Mouse (Mus musculus): ENCODE measurements around the gene Dnmt3a.

DNA sequence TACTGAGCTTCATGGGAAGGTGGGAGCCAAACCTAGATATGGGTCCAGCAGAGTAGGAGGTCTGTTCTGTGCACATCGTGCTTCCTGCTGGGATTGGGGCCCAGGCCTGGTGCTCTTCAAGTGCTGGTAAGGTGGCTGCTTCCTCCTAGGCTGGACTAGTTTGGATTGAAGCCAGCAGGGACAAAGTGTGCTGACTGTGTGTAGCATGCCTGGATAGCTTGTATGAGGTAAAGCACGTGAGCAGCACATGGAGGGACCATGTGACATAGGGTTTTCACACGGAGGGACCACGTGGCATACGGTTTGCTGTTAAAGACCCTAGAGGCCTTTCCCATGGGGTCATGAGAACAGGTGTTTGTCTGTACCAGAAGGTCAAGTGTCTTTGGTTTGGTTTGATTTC, 38.5 kb downstream of the Dnmt3a start:
- TF ChIP-seq MAX (IDR thresholded peaks at IDR 0.05) (no peak), CTCF (IDR thresholded peaks at IDR 0.05; ENCODE audit: control insufficient read depth, insufficient read depth, insufficient read length) (no peak), USF1 (IDR thresholded peaks at IDR 0.05; ENCODE audit: low read depth) (no peak), FOSL1 (IDR thresholded peaks at IDR 0.05; ENCODE audit: insufficient read depth, low read length, poor library complexity, severe bottlenecking) (no peak)

Data from C2C12 (cell line).